Mouse (Mus musculus): ENCODE data around the gene Fam71b.

The Fam71b gene

DNA sequence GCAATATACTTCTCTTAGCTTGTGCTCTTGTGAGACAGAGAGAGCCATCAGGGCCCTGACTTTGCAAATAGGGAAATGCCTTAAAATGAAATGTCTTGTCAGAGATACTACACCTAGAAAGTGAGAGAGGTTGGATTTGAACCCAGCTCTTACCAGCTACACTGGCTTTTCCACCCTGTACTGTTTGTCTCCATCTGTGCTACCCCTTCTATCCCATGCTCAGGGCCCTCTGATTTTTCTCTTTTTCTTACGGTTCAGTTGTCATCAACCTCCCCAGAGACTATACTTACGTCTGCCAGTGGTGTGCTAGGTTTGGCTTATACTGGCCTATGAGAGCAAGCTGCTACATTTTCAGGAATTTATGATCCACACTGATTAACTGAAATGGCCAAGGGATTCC lies 11.4 kb upstream of the Fam71b start:
- DNase-seq (ENCODE audit: inconsistent ontology term) = no peak

- DNase-seq (ENCODE audit: inconsistent ontology term) = no peak
Observed at GRCm38 (mm10) chr11:46386556-46386955, 9.8 kb upstream of the Fam71b start.

GRCm38 (mm10) chr11:46387061-46387460 lies 9.3 kb upstream of the Fam71b start:
- DNase-seq (ENCODE audit: inconsistent ontology term) = no peak

DNA sequence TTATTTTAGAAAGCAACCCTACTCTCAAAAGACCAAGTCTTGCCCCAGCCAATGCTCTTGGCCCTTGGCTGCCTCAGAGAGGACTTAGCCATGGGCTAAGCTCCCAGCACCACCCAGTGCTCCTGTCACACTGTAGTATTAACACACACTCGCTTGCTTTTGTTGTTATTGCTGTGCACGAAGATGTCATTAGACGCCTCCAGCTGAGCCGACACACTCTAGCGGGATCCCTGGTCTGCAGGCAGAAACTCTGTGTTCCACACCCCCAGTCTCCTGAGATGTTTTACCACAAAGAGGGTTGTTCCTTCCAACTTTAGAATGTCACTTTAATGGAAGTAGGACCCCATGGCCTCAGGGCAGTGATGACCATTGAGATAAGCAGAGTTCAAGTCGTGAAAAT lies 7.9 kb upstream of the Fam71b start:
- DNase-seq (ENCODE audit: inconsistent ontology term) = no peak

DNA sequence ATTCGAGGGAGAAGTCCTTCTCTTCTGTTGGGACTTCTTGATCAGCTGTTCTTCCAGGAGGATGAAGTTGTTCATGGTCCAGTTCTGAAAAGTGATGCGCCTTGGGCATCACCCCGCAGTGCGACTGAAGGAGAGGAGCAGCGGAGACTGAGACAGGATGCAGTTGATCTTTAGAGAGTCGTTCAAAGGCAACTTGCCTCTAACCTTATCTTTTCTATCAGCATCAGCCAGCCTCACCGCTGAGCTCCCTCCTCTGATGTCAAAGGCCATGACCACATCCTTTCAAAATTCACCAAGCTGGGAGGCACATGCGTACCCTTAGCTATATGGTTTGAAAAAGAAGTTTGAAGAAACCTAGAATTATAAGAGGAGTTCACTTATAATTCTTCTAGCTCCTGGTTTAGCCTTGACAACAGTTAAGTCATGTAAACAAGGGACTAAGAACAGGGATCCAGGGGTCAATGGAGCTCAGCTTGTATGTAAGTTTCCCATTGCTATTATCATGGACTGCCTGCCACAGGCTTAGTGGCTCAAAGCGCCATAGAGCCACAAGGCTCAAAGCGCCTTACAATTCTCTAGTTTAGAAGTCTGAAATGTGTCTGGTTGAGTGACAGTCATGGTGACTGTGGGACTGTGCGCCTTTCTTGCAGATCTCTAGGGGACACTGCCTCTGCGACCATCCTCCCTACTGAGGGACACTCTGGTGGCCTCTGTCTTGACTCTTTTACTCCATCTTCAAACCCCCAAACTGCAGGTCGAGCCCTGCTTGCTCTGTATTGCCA lies 6.8 kb upstream of the Fam71b start, which contains the start of gene Itk:
Gene Itk (minus strand): TSS at position 180 of the 782 bp plus-strand sequence.
- no peak for DNase-seq (ENCODE audit: inconsistent ontology term)

DNA sequence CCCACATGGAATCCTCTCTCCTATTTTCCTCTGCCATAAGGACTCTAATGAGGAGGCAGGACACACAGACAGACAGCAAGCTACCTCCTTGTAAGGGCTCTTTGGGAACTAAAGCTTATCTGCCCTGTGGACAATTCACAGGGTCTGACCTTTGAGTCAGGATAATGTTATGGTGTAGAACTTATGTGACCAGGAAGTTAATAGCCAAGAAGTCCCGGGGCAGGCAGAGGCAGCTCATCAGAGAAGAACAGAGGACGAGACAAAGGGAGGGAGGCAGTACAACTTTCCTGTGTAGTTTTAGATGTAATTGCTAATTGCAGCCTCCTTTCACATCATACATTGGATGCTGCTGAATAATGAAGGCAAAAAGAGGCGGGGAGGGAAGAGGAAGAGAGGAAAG lies 5.7 kb upstream of the Fam71b start:
- DNase-seq (ENCODE audit: inconsistent ontology term) = no peak

GRCm38 (mm10) chr11:46392890-46393289 lies 3.5 kb upstream of the Fam71b start:
- DNase-seq (ENCODE audit: inconsistent ontology term) = no peak

DNA sequence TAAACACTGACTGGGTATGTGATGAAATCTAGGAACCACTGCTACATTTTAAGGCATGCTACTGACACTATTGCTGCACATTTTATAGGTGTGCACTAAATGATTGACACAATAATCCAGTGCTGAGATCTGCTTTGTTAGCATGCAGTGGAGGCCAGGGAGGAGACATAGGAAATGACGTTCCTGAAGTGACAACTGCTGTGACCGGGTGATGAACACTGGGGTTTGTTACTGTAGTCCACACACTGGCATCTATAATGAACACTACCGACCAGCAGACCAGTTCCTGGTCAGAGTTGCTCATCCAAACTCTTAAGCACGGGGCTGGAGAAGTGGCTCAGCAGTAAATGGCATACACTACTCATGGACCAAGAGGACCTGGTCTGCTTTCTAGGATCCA lies 2.9 kb upstream of the Fam71b start:
- no peak for DNase-seq (ENCODE audit: inconsistent ontology term)

DNA sequence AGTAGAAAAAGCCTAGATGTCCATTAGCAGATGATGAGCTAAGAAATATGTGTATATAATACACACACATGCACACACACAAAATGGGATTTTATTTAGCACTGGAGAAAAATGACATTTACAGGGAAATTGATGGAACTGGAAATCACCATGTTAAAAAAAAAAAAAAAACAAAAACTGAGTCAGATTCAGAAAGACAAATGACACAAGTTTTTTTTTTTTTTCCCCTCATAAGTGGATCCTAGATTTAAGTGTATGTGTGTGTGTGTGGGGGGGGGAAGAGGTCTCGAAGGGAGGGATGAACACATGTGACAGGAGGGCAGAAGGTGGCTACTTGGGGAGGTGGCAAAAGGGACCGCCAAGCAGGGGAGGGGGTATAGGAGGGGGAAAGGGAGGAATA lies 1.3 kb upstream of the Fam71b start:
- DNase-seq (ENCODE audit: inconsistent ontology term) = no peak

DNA sequence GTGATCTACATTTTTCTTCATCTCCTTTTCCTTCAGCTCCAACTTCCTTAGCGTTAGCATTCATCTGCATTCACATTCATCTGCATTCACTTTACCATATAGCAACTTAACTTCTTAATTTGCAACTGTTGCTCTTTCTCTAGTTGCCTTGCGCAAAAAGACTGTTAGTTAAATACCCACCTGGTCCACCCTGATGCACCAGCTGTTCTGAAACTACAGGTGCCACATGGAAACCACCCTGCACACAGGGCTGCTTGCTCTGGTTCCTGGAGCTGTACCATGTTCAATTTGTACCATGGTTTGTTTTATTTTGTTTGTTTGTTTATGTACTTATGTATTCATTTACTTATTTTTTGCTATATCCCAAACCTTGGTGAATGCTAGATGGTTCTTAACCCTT lies 661 bp upstream of the Fam71b start:
- no peak for DNase-seq (ENCODE audit: inconsistent ontology term)

GRCm38 (mm10) chr11:46396860-46397179 lies 461 bp downstream of the Fam71b start:
- no peak for DNase-seq (ENCODE audit: inconsistent ontology term)

DNA sequence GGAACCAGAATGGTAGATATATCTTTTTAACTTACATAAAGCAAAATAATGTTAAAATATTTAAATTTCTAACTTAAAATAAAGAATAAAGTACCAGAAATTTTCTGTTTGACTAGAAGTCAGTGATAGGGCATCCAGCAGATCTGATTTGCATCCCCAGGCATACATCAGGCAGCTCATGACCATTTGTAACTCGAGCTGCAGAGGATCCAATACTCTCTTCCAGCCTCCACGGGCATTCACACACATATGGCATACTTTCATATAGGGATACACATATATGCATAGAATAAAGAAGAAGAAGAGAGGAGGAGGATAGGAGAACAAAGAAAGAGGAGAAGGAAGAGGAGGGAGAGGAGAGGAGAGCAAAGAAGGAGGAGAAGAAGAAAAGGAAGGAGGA lies 1.5 kb downstream of the Fam71b start:
- no peak for DNase-seq (ENCODE audit: inconsistent ontology term)

GRCm38 (mm10) chr11:46398473-46398872 lies 2.1 kb downstream of the Fam71b start:
- DNase-seq (ENCODE audit: inconsistent ontology term) = no peak

DNA sequence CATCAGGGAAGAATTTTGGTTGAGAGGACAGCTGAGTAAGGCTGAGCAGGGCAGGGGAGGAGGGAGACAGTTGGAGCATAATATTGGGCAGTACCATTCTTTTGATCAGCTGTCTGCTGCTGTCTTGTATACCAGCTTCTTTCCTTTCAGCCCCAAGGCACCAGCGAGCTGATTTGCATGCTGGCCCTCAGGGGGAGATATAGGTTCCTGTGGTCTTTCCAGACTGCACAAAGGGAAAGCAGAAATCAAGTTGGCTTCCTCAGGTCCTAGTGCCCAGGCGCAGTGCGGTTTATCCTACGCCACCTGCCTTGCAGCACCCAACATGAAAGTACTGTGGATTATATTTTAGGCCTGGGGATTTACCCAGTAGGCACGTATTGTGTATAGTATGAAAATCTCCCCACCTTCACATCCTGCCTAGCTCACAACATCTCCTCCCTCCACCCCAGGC lies 2.6 kb downstream of the Fam71b start:
- DNase-seq (ENCODE audit: inconsistent ontology term) = no peak

- no peak for DNase-seq (ENCODE audit: inconsistent ontology term)
Observed at GRCm38 (mm10) chr11:46401555-46401954, 5.2 kb downstream of the Fam71b start.

GRCm38 (mm10) chr11:46404986-46405385 lies 8.6 kb downstream of the Fam71b start:
- DNase-seq (ENCODE audit: inconsistent ontology term) = no peak

DNA sequence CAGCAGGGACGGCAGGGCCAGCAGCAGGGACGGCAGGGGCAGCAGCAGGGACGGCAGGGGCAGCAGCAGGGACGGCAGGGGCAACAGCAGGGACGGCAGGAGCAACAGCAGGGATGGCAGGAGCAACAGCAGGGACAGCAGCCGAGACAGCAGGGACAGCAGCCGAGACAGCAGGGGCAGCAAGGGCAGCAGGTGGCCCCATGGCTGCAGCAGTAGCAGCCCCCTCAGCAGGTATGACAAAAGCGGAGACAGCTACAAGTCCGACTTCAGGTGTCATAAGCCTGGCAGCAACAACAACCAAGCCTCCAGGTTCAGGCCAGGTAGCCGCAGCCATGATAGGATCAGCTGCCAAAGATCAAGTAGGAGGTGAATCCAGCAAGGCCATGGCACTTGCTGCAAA lies 10.4 kb downstream of the Fam71b start:
- no peak for DNase-seq (ENCODE audit: inconsistent ontology term)

GRCm38 (mm10) chr11:46410018-46410563 lies 13.7 kb downstream of the Fam71b start:
- DNase-seq (ENCODE audit: inconsistent ontology term) = no peak

- DNase-seq (ENCODE audit: inconsistent ontology term) = no peak
Observed at GRCm38 (mm10) chr11:46418438-46418837, 22.1 kb downstream of the Fam71b start.

GRCm38 (mm10) chr11:46418860-46419259 lies 22.5 kb downstream of the Fam71b start:
- DNase-seq (ENCODE audit: inconsistent ontology term) = no peak

- DNase-seq (ENCODE audit: inconsistent ontology term) = no peak
Observed at GRCm38 (mm10) chr11:46421086-46421888, 24.9 kb downstream of the Fam71b start.

DNA sequence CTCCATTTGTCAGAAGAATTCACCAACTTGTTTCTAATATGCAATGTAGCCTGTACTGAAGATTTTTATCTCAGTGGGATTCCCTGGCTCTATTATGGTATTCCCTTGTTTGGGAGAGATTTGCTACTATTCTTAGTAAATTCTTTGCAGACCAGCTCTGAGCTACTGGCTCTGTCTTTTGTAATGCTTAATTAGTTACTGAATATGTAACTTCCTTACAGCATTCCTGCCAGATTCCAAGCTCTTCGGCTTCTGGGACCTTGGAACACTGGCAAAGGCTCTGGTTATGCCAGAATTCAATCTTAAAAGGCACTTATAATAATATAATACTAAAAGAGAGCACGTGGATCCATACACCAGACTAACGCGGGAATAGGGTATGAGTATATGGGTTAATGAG lies 31.8 kb downstream of the Fam71b start:
- peak; percentile 51 for DNase-seq (ENCODE audit: inconsistent ontology term)

- DNase-seq (ENCODE audit: inconsistent ontology term) = no peak
Observed at GRCm38 (mm10) chr11:46430123-46430522, 33.8 kb downstream of the Fam71b start.
